ENCODE assay signal across 8 mouse cellular contexts in genomic region chrX:107402481-107402880, GRCm38 (mm10). TPM values are rescaled to one million over a fixed set of nuclear protein-coding genes. Genes with fewer than 3 reads are reported as not detected.
A peak's percentile ranks its signal among the peaks of the same experiment; 100 is the strongest.
DNase-seq lines count a peak whose midpoint lies in the region; ATAC-seq and TF ChIP-seq lines count a peak whose summit lies in the region.

No protein-coding gene starts in this region.

- peak; percentile 2 to 13 for DNase-seq in cerebellum, postnatal 14 days
- DNase-seq in cerebellum, adult 11 months: no peak
- DNase-seq in 416B (ENCODE audit: low read depth): peak; percentile 30
- DNase-seq in thymus, postnatal 36 days: peak; percentile 16 to 22

- peak overlapping the region; percentile 56 for H3K4me2 ChIP-seq in intestine, embryonic 15.5 days (replicated peaks)

- ATAC-seq in intestine, embryonic 15.5 days: peak; percentile 25; the same call in 1 of the 2 replicates
- peak; percentile 30; the same call in 1 of the 2 replicates for ATAC-seq in megakaryocyte-erythroid progenitor cell, adult 5-6 weeks (replicated peaks; ENCODE audit: low FRiP score, low TSS enrichment, poor library complexity, severe bottlenecking)
- no peak; the same call in 1 of the 2 replicates for ATAC-seq in granulocyte monocyte progenitor cell, adult 5-6 weeks (replicated peaks; ENCODE audit: poor library complexity, severe bottlenecking)

- H3K27me3 ChIP-seq in intestine, embryonic 15.5 days (replicated peaks): no peaks in the 10 kb centered on the region

- peak overlapping the region; percentile 71 for H3K4me3 ChIP-seq in embryonic fibroblast, embryonic 13.5 days (ENCODE audit: insufficient read depth, low read length)
- H3K4me3 ChIP-seq in intestine, embryonic 15.5 days (replicated peaks): peak overlapping the region; percentile 46

- peak overlapping the region; percentile 45; the same call in 1 of the 2 replicates for H3K9ac ChIP-seq in intestine, embryonic 15.5 days

- no peaks in the 10 kb centered on the region for H3K36me3 ChIP-seq in intestine, embryonic 15.5 days

- no peaks in the 10 kb centered on the region for H3K4me1 ChIP-seq in embryonic fibroblast, embryonic 13.5 days (ENCODE audit: control insufficient read depth, insufficient read depth, low read length)
- no peaks in the 10 kb centered on the region for H3K4me1 ChIP-seq in intestine, embryonic 15.5 days (replicated peaks)

- 22% methylated on average over 18 of the region's 18 CpGs for WGBS in intestine, embryonic 15.5 days

- TF ChIP-seq CTCF in embryonic fibroblast, embryonic 13.5 days (IDR thresholded peaks at IDR 0.05; ENCODE audit: borderline replicate concordance, insufficient read depth, low read length): no peak

- H3K9me3 ChIP-seq in intestine, embryonic 15.5 days: no peaks in the 10 kb centered on the region

- TF ChIP-seq POLR2A in embryonic fibroblast, embryonic 13.5 days (IDR thresholded peaks at IDR 0.05; ENCODE audit: low read depth, low read length): no peak

- no peak overlapping the region for H3K27ac ChIP-seq in embryonic fibroblast, embryonic 13.5 days (ENCODE audit: insufficient read depth, low read length)
- H3K27ac ChIP-seq in intestine, embryonic 15.5 days: 0 out of 2 replicates have a peak overlapping the region, but pooled peaks have one; percentile 15

RNA-seq across cellular contexts. Expression of gene Itm2a, which starts 0.7 kb away (rescaled TPM):
- polyA plus RNA-seq in embryonic fibroblast, embryonic 13.5 days (2011; ENCODE audit: insufficient read length, low read depth, missing spikeins): 145 and 501 TPM in 2 replicates
- 581 and 712 TPM in 2 replicates for polyA plus RNA-seq in intestine, embryonic 15.5 days (2015; fragmentation: Nextera tagmentation; extraction: Ambion mirVana)
- 4.5 and 6.5 TPM in 2 replicates for total RNA-seq in megakaryocyte-erythroid progenitor cell, adult 5-6 weeks (2014; fragmentation: Nextera tagmentation)
- 2.3 and 4.0 TPM in 2 replicates for total RNA-seq in megakaryocyte-erythroid progenitor cell, adult 5-6 weeks (2017)
- total RNA-seq in granulocyte monocyte progenitor cell, adult 5-6 weeks (2014; fragmentation: Nextera tagmentation): 2.0 and 2.8 TPM in 2 replicates
- 0.31 and 2.2 TPM in 2 replicates for total RNA-seq in granulocyte monocyte progenitor cell, adult 5-6 weeks (2017)
